Mouse (Mus musculus) midbrain, embryonic 14.5 days (tissue): ENCODE data around the gene Fbxo46. TPM values are rescaled to one million over a fixed set of nuclear protein-coding genes. Genes with fewer than 3 reads are reported as not detected.

Source experiments
- ATAC-seq: fragments of 200-750 bp; cut with Nextera tagmentation; 2 replicates; pipeline ENCODE4 v1.8.0; 2017; ENCODE audit warnings: moderate number of reproducible peaks, moderate library complexity; ENCODE audit not compliant: low FRiP score, low TSS enrichment
- DNase-seq: peaks from one replicate; pipeline ENCODE4 v3.0.0-alpha.2; 2015
- H3K27ac ChIP-seq: fragments of 300-500 bp; sonication (generic); replicated peaks from 2 replicates; pipeline ENCODE4 v1.5.1; 2014; ENCODE audit warnings: mild to moderate bottlenecking, low read depth, low read length, moderate library complexity
- H3K27me3 ChIP-seq: fragments of 300-500 bp; sonication (generic); 2 replicates; pipeline ENCODE4 v1.6.1; 2014; ENCODE audit warnings: low read length, control low read depth, mixed read lengths; ENCODE audit not compliant: control insufficient read depth, insufficient read depth
- H3K36me3 ChIP-seq: fragments of 300-500 bp; sonication (generic); 2 replicates; pipeline ENCODE4 v1.6.1; 2014; ENCODE audit warnings: low read length, control low read depth; ENCODE audit not compliant: control insufficient read depth, insufficient read depth
- H3K4me1 ChIP-seq: fragments of 300-500 bp; sonication (generic); 2 replicates; pipeline ENCODE4 v1.6.1; 2014; ENCODE audit warnings: mild to moderate bottlenecking, antibody characterized with exemption, low read length, control low read depth; ENCODE audit not compliant: control insufficient read depth, insufficient read depth
- H3K4me2 ChIP-seq: fragments of 300-500 bp; sonication (generic); 2 replicates; pipeline ENCODE4 v1.6.1; 2014; ENCODE audit warnings: mild to moderate bottlenecking, low read length, moderate library complexity
- H3K4me3 ChIP-seq: fragments of 300-500 bp; sonication (generic); replicated peaks from 2 replicates; pipeline ENCODE4 v1.5.1; 2014; ENCODE audit warnings: low read depth, low read length
- H3K9ac ChIP-seq: fragments of 300-500 bp; sonication (generic); replicated peaks from 2 replicates; pipeline ENCODE4 v1.6.1; 2014; ENCODE audit warnings: mild to moderate bottlenecking, low read length, moderate library complexity
- H3K9me3 ChIP-seq: fragments of 300-500 bp; sonication (generic); 2 replicates; pipeline ENCODE4 v1.6.1; 2016; ENCODE audit warnings: low read length, control low read depth, mixed read lengths; ENCODE audit not compliant: control insufficient read depth
- WGBS: fragments of 180-500 bp; shearing (Covaris S2); extraction: QIAGEN DNeasy Blood & Tissue Kit; methylation state at CpG from one replicate; pipeline ENCODE4 v1.1.7; 2014; 5-methylcytosine and 5-hydroxymethylcytosine counted together
- polyA plus RNA-seq: library from polyadenylated mRNA; unstranded; fragments of >200 nt; fragmentation: Nextera tagmentation; extraction: Ambion mirVana; gene quantifications from 2 replicates; pipeline ENCODE4 v1.2.1, GENCODE M21; 2014

The Fbxo46 gene
- polyA plus RNA-seq, 1 experiment from 2014 or later, result 13.8 TPM

GRCm38 (mm10) chr7:19131324-19131848 is 11.7 kb downstream of the Fbxo46 start:
- peak; percentile 98 for DNase-seq
- H3K9ac ChIP-seq, result peak overlapping the region; percentile 52
- H3K4me1 ChIP-seq, result peaks cover 9% of the 10 kb centered on the region; the same call in 1 of the 2 replicates
- WGBS, result under 1% methylated on average over 39 of the region's 39 CpGs
- H3K27ac ChIP-seq, result peak overlapping the region; percentile 89
- peak overlapping the region; percentile 47 for H3K4me3 ChIP-seq
- H3K4me2 ChIP-seq, result peak overlapping the region; percentile 68
- H3K36me3 ChIP-seq, result peaks cover 17% of the 10 kb centered on the region
- no peaks in the 10 kb centered on the region for H3K9me3 ChIP-seq
- no peaks in the 10 kb centered on the region for H3K27me3 ChIP-seq
- ATAC-seq, result peak; percentile 99

GRCm38 (mm10) chr7:19136168-19136567 is 16.5 kb downstream of the Fbxo46 start:
- Histone ChIP-seq H3K4me1 (peaks cover 6% of the 10 kb centered on the region; the same call in 1 of the 2 replicates), H3K4me3 (no peak overlapping the region), H3K36me3 (peaks cover 59% of the 10 kb centered on the region), H3K4me2 (no peak overlapping the region), H3K27ac (no peak overlapping the region), H3K27me3 (no peaks in the 10 kb centered on the region), H3K9me3 (no peaks in the 10 kb centered on the region), H3K9ac (no peak overlapping the region)
- ATAC-seq (no peak), DNase-seq (no peak)
- WGBS, result 95% methylated on average over 13 of the region's 13 CpGs

DNA sequence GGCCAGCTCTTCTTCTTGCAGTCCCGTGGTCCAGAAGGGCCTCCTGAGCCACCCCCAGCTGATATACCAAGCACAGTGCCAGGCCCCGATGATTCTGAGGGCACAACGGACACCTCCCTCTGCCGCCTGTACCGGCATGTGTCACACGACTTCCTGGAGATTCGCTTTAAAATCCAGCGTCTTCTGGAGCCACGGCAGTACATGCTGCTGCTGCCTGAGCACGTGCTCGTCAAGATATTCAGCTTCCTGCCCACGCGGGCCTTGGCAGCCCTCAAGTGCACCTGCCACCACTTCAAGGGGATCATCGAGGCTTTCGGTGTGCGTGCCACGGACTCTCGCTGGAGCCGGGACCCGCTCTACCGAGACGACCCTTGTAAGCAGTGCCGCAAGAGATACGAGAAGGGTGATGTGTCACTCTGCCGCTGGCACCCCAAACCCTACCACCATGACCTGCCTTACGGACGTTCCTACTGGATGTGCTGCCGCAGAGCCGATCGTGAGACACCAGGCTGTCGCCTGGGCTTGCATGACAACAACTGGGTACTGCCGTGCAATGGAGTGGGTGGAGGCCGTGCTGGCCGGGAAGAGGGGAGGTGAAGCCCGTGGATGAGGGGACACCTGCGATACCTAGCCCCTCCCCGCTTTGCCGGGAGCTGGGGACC is 17.1 kb downstream of the Fbxo46 start:
- no peak for DNase-seq

GRCm38 (mm10) chr7:19137380-19137779 is 17.7 kb downstream of the Fbxo46 start:
- no peaks in the 10 kb centered on the region for H3K27me3 ChIP-seq
- H3K36me3 ChIP-seq, result peaks cover 65% of the 10 kb centered on the region
- H3K27ac ChIP-seq, result no peak overlapping the region
- H3K9ac ChIP-seq, result no peak overlapping the region
- no peak overlapping the region for H3K4me2 ChIP-seq
- ATAC-seq (no peak), DNase-seq (peak; percentile 56)
- no peak overlapping the region for H3K4me3 ChIP-seq
- WGBS, result 48% methylated on average over 5 of the region's 5 CpGs
- H3K4me1 ChIP-seq, result no peaks in the 10 kb centered on the region
- H3K9me3 ChIP-seq, result no peaks in the 10 kb centered on the region

More for the DNA sequence above, 17.1 kb downstream of the Fbxo46 start:
- H3K9ac ChIP-seq, result no peak overlapping the region
- peaks cover 5% of the 10 kb centered on the region; the same call in 1 of the 2 replicates for H3K4me1 ChIP-seq
- H3K4me2 ChIP-seq, result no peak overlapping the region
- 95% methylated on average over 38 of the region's 38 CpGs for WGBS
- H3K27ac ChIP-seq, result no peak overlapping the region
- H3K9me3 ChIP-seq, result no peaks in the 10 kb centered on the region
- ATAC-seq, result peak; percentile 24; the same call in 1 of the 2 replicates
- no peak overlapping the region for H3K4me3 ChIP-seq
- H3K27me3 ChIP-seq, result no peaks in the 10 kb centered on the region
- H3K36me3 ChIP-seq, result peaks cover 61% of the 10 kb centered on the region

DNA sequence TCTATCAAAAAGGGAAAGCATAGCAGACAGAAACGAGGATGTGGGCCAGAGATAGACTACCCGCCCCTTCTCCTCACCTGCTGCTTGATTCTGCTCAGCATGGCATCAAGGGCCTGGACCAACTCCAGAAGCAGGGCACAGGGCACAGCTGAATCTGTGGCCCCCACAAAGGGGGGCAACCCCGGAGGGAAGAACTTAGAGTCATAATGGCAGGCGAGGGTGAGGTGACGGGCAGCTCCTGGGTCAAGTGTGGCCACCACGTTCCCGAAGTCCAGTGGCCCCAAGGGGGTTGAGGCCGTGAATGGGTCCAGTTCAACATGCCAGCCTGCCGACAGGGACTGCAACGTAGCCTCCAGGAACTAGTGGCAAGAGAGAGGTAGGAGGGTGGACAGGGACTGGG is 27.1 kb downstream of the Fbxo46 start:
- no peaks in the 10 kb centered on the region for H3K9me3 ChIP-seq
- no peak overlapping the region for H3K27ac ChIP-seq
- H3K27me3 ChIP-seq, result no peaks in the 10 kb centered on the region
- no peak overlapping the region for H3K9ac ChIP-seq
- DNase-seq (no peak), ATAC-seq (no peak)
- peaks cover 17% of the 10 kb centered on the region for H3K4me1 ChIP-seq
- H3K4me3 ChIP-seq, result no peak overlapping the region
- peaks cover 26% of the 10 kb centered on the region for H3K36me3 ChIP-seq
- 88% methylated on average over 10 of the region's 10 CpGs for WGBS
- no peak overlapping the region for H3K4me2 ChIP-seq

DNA sequence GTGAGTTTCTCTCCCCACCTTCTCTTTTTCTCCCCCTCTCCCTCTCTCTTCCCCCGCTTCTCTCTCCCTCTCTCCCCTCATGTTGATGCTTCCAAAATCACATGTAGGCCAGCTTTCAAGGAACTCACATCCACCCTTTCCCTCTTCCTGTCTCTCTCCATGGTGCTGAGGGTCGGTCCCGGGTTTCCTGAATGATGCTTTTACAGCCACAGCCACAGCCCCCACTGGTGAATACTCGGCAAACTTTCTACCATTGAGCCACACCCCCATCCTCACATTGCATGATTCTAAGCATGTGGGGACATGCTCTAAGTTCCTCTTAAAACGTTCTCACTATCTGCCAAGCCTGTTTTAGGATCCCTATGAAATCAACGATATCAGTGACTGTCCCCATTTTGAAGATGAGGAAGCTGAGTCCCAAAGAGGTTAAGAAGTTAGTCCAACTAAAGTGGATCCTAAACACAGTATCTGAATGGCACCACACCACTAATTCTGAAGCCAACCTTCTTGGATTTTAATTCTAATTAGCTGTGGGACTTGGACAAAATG is 27.9 kb downstream of the Fbxo46 start:
- peaks cover 17% of the 10 kb centered on the region for H3K4me1 ChIP-seq
- H3K36me3 ChIP-seq, result peaks cover 26% of the 10 kb centered on the region
- peak overlapping the region; percentile 68; the same call in 1 of the 2 replicates for H3K4me3 ChIP-seq
- WGBS, result 65% methylated on average over 6 of the region's 6 CpGs
- H3K9me3 ChIP-seq, result no peaks in the 10 kb centered on the region
- H3K27me3 ChIP-seq, result no peaks in the 10 kb centered on the region
- DNase-seq (no peak), ATAC-seq (no peak)
- H3K4me2 ChIP-seq, result peak overlapping the region; percentile 80
- H3K27ac ChIP-seq, result no peak overlapping the region
- H3K9ac ChIP-seq, result peak overlapping the region; percentile 63; the same call in 1 of the 2 replicates

DNA sequence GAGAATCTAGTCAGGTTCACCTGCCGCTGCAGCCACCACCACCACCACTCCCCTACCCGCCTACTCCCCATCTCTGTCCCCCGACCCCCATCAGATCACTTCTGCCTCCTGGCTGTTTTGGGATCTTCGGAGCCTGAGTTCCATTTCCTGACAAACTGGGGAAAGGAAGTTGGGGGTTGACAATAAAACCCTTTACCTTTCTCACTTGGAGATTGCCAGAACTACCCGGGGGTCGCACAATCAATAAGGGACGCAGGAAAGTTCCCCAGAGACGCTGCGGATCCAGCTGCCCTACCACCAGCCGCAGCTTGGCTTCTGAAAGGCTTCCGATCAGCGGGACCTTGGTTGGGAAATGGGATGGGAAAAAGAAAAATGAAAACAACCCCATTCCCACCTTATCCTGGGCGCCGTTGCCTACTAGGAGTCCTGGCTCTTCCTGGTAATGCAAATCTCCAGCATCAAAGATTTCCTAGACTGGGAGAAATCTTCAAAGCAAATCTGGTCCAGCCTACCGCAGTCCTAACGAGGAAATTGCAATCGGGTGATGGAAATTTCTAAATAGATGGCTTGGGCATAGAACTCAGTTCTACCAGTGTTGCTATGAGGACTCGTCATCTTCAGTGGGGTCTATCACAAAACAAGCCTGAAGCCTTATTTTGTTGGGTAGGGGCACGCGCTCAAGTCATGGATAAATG is 28.7 kb downstream of the Fbxo46 start:
- DNase-seq (no peak), ATAC-seq (no peak)
- no peaks in the 10 kb centered on the region for H3K9me3 ChIP-seq
- peak overlapping the region; percentile 63 for H3K9ac ChIP-seq
- peaks cover 17% of the 10 kb centered on the region for H3K4me1 ChIP-seq
- H3K4me2 ChIP-seq, result peak overlapping the region; percentile 80
- H3K27ac ChIP-seq, result peak overlapping the region; percentile 85
- WGBS, result 11% methylated on average over 20 of the region's 20 CpGs
- H3K4me3 ChIP-seq, result peak overlapping the region; percentile 68
- no peaks in the 10 kb centered on the region for H3K27me3 ChIP-seq
- peaks cover 26% of the 10 kb centered on the region for H3K36me3 ChIP-seq

GRCm38 (mm10) chr7:19148875-19149541 is 29.3 kb downstream of the Fbxo46 start, which contains the start of gene Qpctl:
TSS of gene Qpctl (minus strand) at chr7:19149291.
- under 1% methylated on average over 43 of the region's 43 CpGs for WGBS
- peak; percentile 99 for DNase-seq
- Histone ChIP-seq H3K4me1 (peaks cover 17% of the 10 kb centered on the region), H3K36me3 (peaks cover 33% of the 10 kb centered on the region), H3K9me3 (no peaks in the 10 kb centered on the region), H3K9ac (peak within 1 kb of the TSS; percentile 63), H3K4me2 (peak within 1 kb of the TSS; percentile 80), H3K4me3 (peak within 1 kb of the TSS; percentile 68), H3K27me3 (no peaks in the 10 kb centered on the region), H3K27ac (peak within 1 kb of the TSS; percentile 85)
- peak; percentile 97 for ATAC-seq
